Mouse (Mus musculus) ES-Bruce4 (cell line): Measurements from ENCODE around the gene Polr3e.

ENCODE experiments used
- CTCF ChIP-seq: IDR thresholded peaks from one replicate; pipeline ENCODE4 v1.8.1; 2011; ENCODE audit warnings: low read depth, low read length
- EP300 ChIP-seq: IDR thresholded peaks from 2 replicates; pipeline ENCODE4 v1.6.1; 2011; ENCODE audit warnings: low read depth, low read length; ENCODE audit not compliant: insufficient read depth
- POLR2A ChIP-seq: IDR thresholded peaks from one replicate; pipeline ENCODE4 v1.8.1; 2011; ENCODE audit warnings: low read length; ENCODE audit not compliant: insufficient read depth

DNA sequence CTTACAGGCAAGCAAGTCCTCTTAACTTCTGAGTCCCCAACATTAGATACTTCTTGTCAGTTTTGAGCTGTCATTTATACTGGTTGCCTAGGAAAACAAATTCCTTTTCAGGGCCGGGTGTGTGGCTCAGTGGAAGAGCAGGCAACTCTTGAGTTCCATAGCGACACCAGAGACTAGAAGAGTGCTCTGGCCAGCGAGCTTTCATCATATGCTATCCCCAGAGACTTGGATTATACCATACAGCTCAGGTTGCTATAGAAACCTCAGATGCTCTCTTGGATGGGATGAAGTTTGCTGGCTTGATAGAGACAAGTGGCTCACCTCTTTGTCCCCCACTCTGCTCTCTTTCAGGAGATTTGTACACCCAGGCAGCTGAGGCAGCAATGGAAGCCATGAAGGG lies 14.6 kb upstream of the Polr3e start:
- TF ChIP-seq CTCF (no peak), POLR2A (no peak), EP300 (no peak)
